Mouse (Mus musculus): ENCODE data around the gene Gm20671. TPM values are rescaled to one million over a fixed set of nuclear protein-coding genes. Genes with fewer than 3 reads are reported as not detected.
"Not testable (repeated sequence)": the region's sequence is repeated elsewhere in the genome, so short reads cannot be mapped to it uniquely, and the experiment has no call there.

Gm20671 gene
- polyA plus RNA-seq, 1 experiment from 2014 or later: not detected

GRCm38 (mm10) chr5:32785313-32785915, 41.5 kb downstream of the Gm20671 start, which contains the start of gene Pisd:
TSS of gene Pisd (minus strand) at chr5:32785646.
- DNase-seq (ENCODE audit: low spot score): peak; percentile 96

- no peak for DNase-seq (ENCODE audit: low spot score)
Observed at GRCm38 (mm10) chr5:32784726-32785125, 42.2 kb downstream of the Gm20671 start.

- no peak for DNase-seq (ENCODE audit: low spot score)
Observed at GRCm38 (mm10) chr5:32781596-32781995, 45.3 kb downstream of the Gm20671 start.

GRCm38 (mm10) chr5:32778168-32778567, 48.7 kb downstream of the Gm20671 start:
- no peak for DNase-seq (ENCODE audit: low spot score)

- no peak for DNase-seq (ENCODE audit: low spot score)
Observed at GRCm38 (mm10) chr5:32772361-32772760, 54.5 kb downstream of the Gm20671 start.

GRCm38 (mm10) chr5:32767636-32768373, 59.1 kb downstream of the Gm20671 start:
- no peak for DNase-seq (ENCODE audit: low spot score)

- DNase-seq (ENCODE audit: low spot score): no peak
Observed at GRCm38 (mm10) chr5:32767004-32767403, 59.9 kb downstream of the Gm20671 start.

- DNase-seq (ENCODE audit: low spot score): no peak
Observed at GRCm38 (mm10) chr5:32761566-32762140, 65.3 kb downstream of the Gm20671 start.

GRCm38 (mm10) chr5:32760787-32761186, 66.1 kb downstream of the Gm20671 start:
- no peak for DNase-seq (ENCODE audit: low spot score)

GRCm38 (mm10) chr5:32760352-32760751, 66.6 kb downstream of the Gm20671 start:
- DNase-seq (ENCODE audit: low spot score): not testable (repeated sequence)

- no peak for DNase-seq (ENCODE audit: low spot score)
Observed at GRCm38 (mm10) chr5:32759662-32760061, 67.2 kb downstream of the Gm20671 start.

- DNase-seq (ENCODE audit: low spot score): no peak
Observed at GRCm38 (mm10) chr5:32756141-32756540, 70.8 kb downstream of the Gm20671 start.

- no peak for DNase-seq (ENCODE audit: low spot score)
Observed at GRCm38 (mm10) chr5:32751736-32752135, 75.2 kb downstream of the Gm20671 start.

GRCm38 (mm10) chr5:32748936-32749335, 78.0 kb downstream of the Gm20671 start:
- peak; percentile 71 for DNase-seq (ENCODE audit: low spot score)

- peak; percentile 76 for DNase-seq (ENCODE audit: low spot score)
Observed at GRCm38 (mm10) chr5:32747650-32748375, 79.1 kb downstream of the Gm20671 start.

GRCm38 (mm10) chr5:32745705-32746655, 80.9 kb downstream of the Gm20671 start:
- no peak for DNase-seq (ENCODE audit: low spot score)

GRCm38 (mm10) chr5:32742149-32742548, 84.8 kb downstream of the Gm20671 start:
- DNase-seq (ENCODE audit: low spot score): no peak

GRCm38 (mm10) chr5:32741377-32741776, 85.5 kb downstream of the Gm20671 start:
- not testable (repeated sequence) for DNase-seq (ENCODE audit: low spot score)

GRCm38 (mm10) chr5:32740850-32741249, 86.1 kb downstream of the Gm20671 start:
- DNase-seq (ENCODE audit: low spot score): not testable (repeated sequence)

GRCm38 (mm10) chr5:32740138-32740537, 86.8 kb downstream of the Gm20671 start:
- DNase-seq (ENCODE audit: low spot score): no peak

- DNase-seq (ENCODE audit: low spot score): not testable (repeated sequence)
Observed at GRCm38 (mm10) chr5:32736770-32737169, 90.1 kb downstream of the Gm20671 start.

Data from thymus, postnatal 0 days (tissue).